Mouse (Mus musculus): ENCODE data around the gene Twf2. TPM values are rescaled to one million over a fixed set of nuclear protein-coding genes. Genes with fewer than 3 reads are reported as not detected.
"Not testable (repeated sequence)": the region's sequence is repeated elsewhere in the genome, so short reads cannot be mapped to it uniquely, and the experiment has no call there.

Gene Twf2
- total RNA-seq (2021) (100 to 1,000 TPM in 1 of 2 experiments, 10 to 100 TPM in 1; 75.8 to 128 TPM), polyA plus RNA-seq (2012; rRNA removed) (121 and 125 TPM in 2 replicates)
- long read RNA-seq, transcript Twf2-201 (9 exons, 1,596 nt), result major isoform, 127 of 146 reads
- long read RNA-seq, transcript Twf2-204 (8 exons, 1,508 nt), result minor isoform, 7 of 146 reads
- long read RNA-seq, partial matches to known transcripts, result 1 of 146 reads
- long read RNA-seq, other reads (novel, unspliced or antisense), result 9 of 146 reads

- DNase-seq, result peak; percentile 97
These were observed at the start of gene Twf2 for GRCm38 (mm10) chr9:106202819-106203636. Twf2 (plus strand) TSS chr9:106203108.

GRCm38 (mm10) chr9:106154106-106154505, 48.8 kb upstream of the Twf2 start:
- peak; percentile 90 for DNase-seq

- peak; percentile 51 for DNase-seq
These were observed 46.5 kb upstream of the Twf2 start for GRCm38 (mm10) chr9:106156419-106156818.

GRCm38 (mm10) chr9:106156921-106157622, 45.8 kb upstream of the Twf2 start:
- no peak for DNase-seq

- DNase-seq, result no peak
These were observed 45.3 kb upstream of the Twf2 start for GRCm38 (mm10) chr9:106157623-106157925.

GRCm38 (mm10) chr9:106158037-106158491, 44.8 kb upstream of the Twf2 start, which contains the start of gene Glyctk:
Glyctk (minus strand) TSS chr9:106158138.
- DNase-seq, result no peak

- DNase-seq, result no peak
These were observed 43.7 kb upstream of the Twf2 start for GRCm38 (mm10) chr9:106159237-106159636.

- DNase-seq, result peak; percentile 94
These were observed 43.1 kb upstream of the Twf2 start for GRCm38 (mm10) chr9:106159784-106160301.

GRCm38 (mm10) chr9:106160426-106160825, 42.5 kb upstream of the Twf2 start:
- DNase-seq, result no peak

- no peak for DNase-seq
These were observed 36.2 kb upstream of the Twf2 start for GRCm38 (mm10) chr9:106166709-106167108.

- DNase-seq, result no peak
These were observed 35.7 kb upstream of the Twf2 start for GRCm38 (mm10) chr9:106167241-106167640.

- DNase-seq, result no peak
These were observed 35.2 kb upstream of the Twf2 start for GRCm38 (mm10) chr9:106167703-106168102.

- not testable (repeated sequence) for DNase-seq
These were observed 33.9 kb upstream of the Twf2 start for GRCm38 (mm10) chr9:106169006-106169405.

- DNase-seq, result no peak
These were observed 33.0 kb upstream of the Twf2 start for GRCm38 (mm10) chr9:106169917-106170316.

- DNase-seq, result peak; percentile 93
These were observed 32.2 kb upstream of the Twf2 start, which contains the start of gene Wdr82 for GRCm38 (mm10) chr9:106170556-106171345. Wdr82 (plus strand) TSS chr9:106170928.

- peak; percentile 90 for DNase-seq
These were observed 31.4 kb upstream of the Twf2 start for GRCm38 (mm10) chr9:106171346-106172158.

GRCm38 (mm10) chr9:106172527-106172926, 30.4 kb upstream of the Twf2 start:
- no peak for DNase-seq

- no peak for DNase-seq
These were observed 29.5 kb upstream of the Twf2 start for GRCm38 (mm10) chr9:106173363-106173762.

GRCm38 (mm10) chr9:106175552-106176200, 27.2 kb upstream of the Twf2 start:
- DNase-seq, result no peak

- DNase-seq, result no peak
These were observed 26.1 kb upstream of the Twf2 start for GRCm38 (mm10) chr9:106176769-106177168.

Data from adrenal gland, adult 2 months (tissue).